Mouse (Mus musculus): ENCODE data around the gene Ltbp2.

GRCm38 (mm10) chr12:84865431-84865830 is 10.9 kb downstream of the Ltbp2 start:
- TF ChIP-seq EP300 (optimal IDR thresholded peaks at IDR 0.05) (no peak), CTCF (IDR thresholded peaks at IDR 0.05; ENCODE audit: low read depth) (no peak)
